Mouse (Mus musculus) embryonic fibroblast, embryonic 13.5 days (primary cell): ENCODE results near the gene Pard3.

Source experiments
- CTCF ChIP-seq: IDR thresholded peaks from 2 replicates; pipeline ENCODE4 v1.5.1; 2011; ENCODE audit warnings: mild to moderate bottlenecking, control low read depth, low read length, moderate library complexity, borderline replicate concordance; ENCODE audit not compliant: insufficient read depth
- POLR2A ChIP-seq: IDR thresholded peaks from 2 replicates; pipeline ENCODE4 v1.6.1; 2011; ENCODE audit warnings: low read depth, mild to moderate bottlenecking, control low read depth, low read length, moderate library complexity

GRCm38 (mm10) chr8:127139154-127139553 is 75.5 kb downstream of the Pard3 start:
- TF ChIP-seq CTCF (peak; percentile 48; the same call in 1 of the 2 replicates), POLR2A (no peak)
